Mouse (Mus musculus) hindbrain, embryonic 10.5 days (tissue): ENCODE measurements around the gene Slc25a44. TPM values are rescaled to one million over a fixed set of nuclear protein-coding genes. Genes with fewer than 3 reads are reported as not detected.
A peak's percentile ranks its signal among the peaks of the same experiment; 100 is the strongest.

Experiments used
- DNase-seq: peaks from one replicate; pipeline ENCODE4 v3.0.0-alpha.2; 2017; ENCODE audit warnings: low spot score
- H3K27ac ChIP-seq: fragments of 300-500 bp; sonication (generic); 2 replicates; pipeline ENCODE4 v1.5.1; 2016; ENCODE audit warnings: mild to moderate bottlenecking, moderate library complexity
- H3K27me3 ChIP-seq: fragments of 300-500 bp; sonication (generic); 2 replicates; pipeline ENCODE4 v1.6.1; 2016; ENCODE audit warnings: mild to moderate bottlenecking; ENCODE audit not compliant: poor library complexity, insufficient read depth, severe bottlenecking
- H3K36me3 ChIP-seq: fragments of 300-500 bp; sonication (generic); 2 replicates; pipeline ENCODE4 v1.6.1; 2016; ENCODE audit warnings: mild to moderate bottlenecking, moderate library complexity
- H3K4me1 ChIP-seq: fragments of 300-500 bp; sonication (generic); replicated peaks from 2 replicates; pipeline ENCODE4 v1.6.1; 2016; ENCODE audit warnings: mild to moderate bottlenecking
- H3K4me3 ChIP-seq: fragments of 300-500 bp; sonication (generic); 2 replicates; pipeline ENCODE4 v1.5.1; 2016; ENCODE audit warnings: mild to moderate bottlenecking, moderate library complexity
- H3K9me3 ChIP-seq: fragments of 300-500 bp; sonication (generic); 2 replicates; pipeline ENCODE4 v1.6.1; 2016; ENCODE audit warnings: mild to moderate bottlenecking, moderate library complexity
- WGBS: fragments of 180-500 bp; shearing (Covaris S2); methylation state at CpG from one replicate; pipeline ENCODE4 v1.1.7; 2016; 5-methylcytosine and 5-hydroxymethylcytosine counted together
- polyA plus RNA-seq: library from polyadenylated mRNA; unstranded; fragments of >200 nt; fragmentation: Nextera tagmentation; extraction: Ambion mirVana; gene quantifications from 2 replicates; pipeline ENCODE4 v1.2.1, GENCODE M21; 2016

The Slc25a44 gene
- 19.2 and 20.3 TPM in 2 replicates for polyA plus RNA-seq

- H3K27me3 ChIP-seq = no peaks in the 10 kb centered on the region
- 2% methylated on average over 35 of the region's 35 CpGs for WGBS
- peaks cover 31% of the 10 kb centered on the region for H3K4me1 ChIP-seq
- H3K36me3 ChIP-seq = peaks cover 18% of the 10 kb centered on the region
- H3K9me3 ChIP-seq = no peaks in the 10 kb centered on the region
- DNase-seq = peak; percentile 93
- H3K4me3 ChIP-seq = peak within 1 kb of the TSS; percentile 79
- peak within 1 kb of the TSS; percentile 83 for H3K27ac ChIP-seq
Measured at GRCm38 (mm10) chr3:88424605-88425329, at the start of gene Slc25a44. TSS of gene Slc25a44 (minus strand) at chr3:88425139.

- H3K4me3 ChIP-seq = no peak overlapping the region
- WGBS = 93% methylated on average over 1 of the region's 1 CpGs
- no peak for DNase-seq
- H3K9me3 ChIP-seq = no peaks in the 10 kb centered on the region
- H3K27ac ChIP-seq = no peak overlapping the region
- no peaks in the 10 kb centered on the region for H3K36me3 ChIP-seq
- peaks cover 13% of the 10 kb centered on the region for H3K4me1 ChIP-seq
- H3K27me3 ChIP-seq = no peaks in the 10 kb centered on the region
Measured at GRCm38 (mm10) chr3:88473571-88473970, 48.6 kb upstream of the Slc25a44 start.

- H3K36me3 ChIP-seq = no peaks in the 10 kb centered on the region
- no peaks in the 10 kb centered on the region for H3K9me3 ChIP-seq
- H3K27me3 ChIP-seq = 0 out of 2 replicates have a peak, but pooled peaks cover 2% of the 10 kb centered on the region
- H3K4me3 ChIP-seq = no peak overlapping the region
- peak; percentile 55 for DNase-seq
- peaks cover 13% of the 10 kb centered on the region for H3K4me1 ChIP-seq
- 41% methylated on average over 5 of the region's 5 CpGs for WGBS
- peak overlapping the region; percentile 6; the same call in 1 of the 2 replicates for H3K27ac ChIP-seq
Measured at GRCm38 (mm10) chr3:88473020-88473419, 48.1 kb upstream of the Slc25a44 start.

- Histone ChIP-seq H3K9me3 (no peaks in the 10 kb centered on the region), H3K4me1 (peaks cover 13% of the 10 kb centered on the region), H3K4me3 (no peak overlapping the region), H3K27ac (no peak overlapping the region), H3K27me3 (peaks cover 10% of the 10 kb centered on the region; the same call in 1 of the 2 replicates), H3K36me3 (no peaks in the 10 kb centered on the region)
- WGBS = 64% methylated on average over 10 of the region's 10 CpGs
- DNase-seq = no peak
Measured at GRCm38 (mm10) chr3:88470943-88471479, 46.1 kb upstream of the Slc25a44 start.

- no peaks in the 10 kb centered on the region for H3K9me3 ChIP-seq
- no peak overlapping the region for H3K27ac ChIP-seq
- H3K4me1 ChIP-seq = peaks cover 13% of the 10 kb centered on the region
- H3K27me3 ChIP-seq = peaks cover 10% of the 10 kb centered on the region; the same call in 1 of the 2 replicates
- 82% methylated on average over 2 of the region's 2 CpGs for WGBS
- no peak for DNase-seq
- no peak overlapping the region for H3K4me3 ChIP-seq
- H3K36me3 ChIP-seq = no peaks in the 10 kb centered on the region
Measured at GRCm38 (mm10) chr3:88469466-88469865, 44.5 kb upstream of the Slc25a44 start.

- Histone ChIP-seq H3K9me3 (no peaks in the 10 kb centered on the region), H3K27ac (no peak overlapping the region), H3K4me3 (peak overlapping the region; percentile 4; the same call in 1 of the 2 replicates), H3K36me3 (no peaks in the 10 kb centered on the region), H3K4me1 (peaks cover 5% of the 10 kb centered on the region; the same call in 1 of the 2 replicates), H3K27me3 (peaks cover 10% of the 10 kb centered on the region; the same call in 1 of the 2 replicates)
- DNase-seq = peak; percentile 88
- 31% methylated on average over 16 of the region's 16 CpGs for WGBS
Measured at GRCm38 (mm10) chr3:88467116-88467824, 42.3 kb upstream of the Slc25a44 start.

GRCm38 (mm10) chr3:88465127-88465526 lies 40.2 kb upstream of the Slc25a44 start:
- DNase-seq = no peak
- H3K27me3 ChIP-seq = peaks cover 25% of the 10 kb centered on the region
- no peaks in the 10 kb centered on the region for H3K9me3 ChIP-seq
- no peaks in the 10 kb centered on the region for H3K36me3 ChIP-seq
- H3K4me1 ChIP-seq = peaks cover 16% of the 10 kb centered on the region
- 79% methylated on average over 2 of the region's 2 CpGs for WGBS
- H3K27ac ChIP-seq = no peak overlapping the region
- no peak overlapping the region for H3K4me3 ChIP-seq

GRCm38 (mm10) chr3:88464425-88464824 lies 39.5 kb upstream of the Slc25a44 start:
- Histone ChIP-seq H3K9me3 (no peaks in the 10 kb centered on the region), H3K4me3 (no peak overlapping the region), H3K27ac (no peak overlapping the region), H3K27me3 (peaks cover 32% of the 10 kb centered on the region), H3K4me1 (peaks cover 21% of the 10 kb centered on the region), H3K36me3 (no peaks in the 10 kb centered on the region)
- DNase-seq = no peak
- 58% methylated on average over 3 of the region's 3 CpGs for WGBS

- no peaks in the 10 kb centered on the region for H3K9me3 ChIP-seq
- DNase-seq = no peak
- peaks cover 39% of the 10 kb centered on the region for H3K4me1 ChIP-seq
- WGBS = 47% methylated on average over 12 of the region's 12 CpGs
- H3K4me3 ChIP-seq = no peak within 1 kb of the TSS
- H3K27ac ChIP-seq = peak within 1 kb of the TSS; percentile 69
- peaks cover 50% of the 10 kb centered on the region for H3K27me3 ChIP-seq
- no peaks in the 10 kb centered on the region for H3K36me3 ChIP-seq
Measured at GRCm38 (mm10) chr3:88460983-88461696, 36.2 kb upstream of the Slc25a44 start, which contains the start of gene Sema4a. TSS of gene Sema4a (minus strand) at chr3:88461182.

GRCm38 (mm10) chr3:88460029-88460428 lies 35.1 kb upstream of the Slc25a44 start:
- Histone ChIP-seq H3K27me3 (peaks cover 50% of the 10 kb centered on the region), H3K4me3 (no peak overlapping the region), H3K4me1 (peaks cover 44% of the 10 kb centered on the region), H3K27ac (no peak overlapping the region), H3K9me3 (no peaks in the 10 kb centered on the region), H3K36me3 (no peaks in the 10 kb centered on the region)
- no peak for DNase-seq
- 81% methylated on average over 5 of the region's 5 CpGs for WGBS

- H3K27ac ChIP-seq = peak overlapping the region; percentile 77
- peaks cover 44% of the 10 kb centered on the region for H3K4me1 ChIP-seq
- H3K27me3 ChIP-seq = peaks cover 60% of the 10 kb centered on the region
Measured at GRCm38 (mm10) chr3:88458778-88459219, 33.9 kb upstream of the Slc25a44 start.

More at GRCm38 (mm10) chr3:88458778-88459219, 33.9 kb upstream of the Slc25a44 start:
- Histone ChIP-seq H3K4me3 (peak overlapping the region; percentile 52), H3K9me3 (no peaks in the 10 kb centered on the region), H3K36me3 (no peaks in the 10 kb centered on the region)
- peak; percentile 39 for DNase-seq
- 3% methylated on average over 14 of the region's 14 CpGs for WGBS
